Mouse (Mus musculus) liver, postnatal 0 days (tissue): ENCODE results near the gene Pias1.

Experiments
- CTCF ChIP-seq: sonication (generic); IDR thresholded peaks from 2 replicates; pipeline ENCODE4 v1.5.1; 2016; ENCODE audit warnings: antibody characterized with exemption, low read depth
- EP300 ChIP-seq: IDR thresholded peaks from 2 replicates; pipeline ENCODE4 v1.6.1; 2016; ENCODE audit warnings: antibody characterized with exemption, low read depth, mild to moderate bottlenecking

DNA sequence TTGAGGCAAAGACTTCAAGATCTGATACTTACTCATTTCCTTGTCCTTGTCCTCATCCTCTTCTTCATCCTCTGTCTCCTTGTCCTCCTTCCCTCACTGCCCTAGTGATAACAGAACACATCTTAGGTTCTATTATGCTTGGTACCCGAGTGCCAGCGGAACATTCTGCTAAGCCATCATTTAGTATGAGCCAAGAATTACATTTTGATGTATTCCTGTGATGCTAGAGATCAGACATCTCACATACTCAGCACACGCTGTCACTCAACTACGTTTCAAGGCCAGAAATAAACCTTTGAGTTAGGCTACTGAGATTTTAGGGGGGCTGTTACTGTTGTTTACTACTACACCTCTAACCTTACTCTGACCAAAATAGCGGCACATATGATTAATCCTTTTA is at the start of gene Pias1:
- TF ChIP-seq CTCF, result no peak
- no peak for TF ChIP-seq EP300
